Mouse (Mus musculus): ENCODE data around the gene Atf7ip.

Gene Atf7ip

DNA sequence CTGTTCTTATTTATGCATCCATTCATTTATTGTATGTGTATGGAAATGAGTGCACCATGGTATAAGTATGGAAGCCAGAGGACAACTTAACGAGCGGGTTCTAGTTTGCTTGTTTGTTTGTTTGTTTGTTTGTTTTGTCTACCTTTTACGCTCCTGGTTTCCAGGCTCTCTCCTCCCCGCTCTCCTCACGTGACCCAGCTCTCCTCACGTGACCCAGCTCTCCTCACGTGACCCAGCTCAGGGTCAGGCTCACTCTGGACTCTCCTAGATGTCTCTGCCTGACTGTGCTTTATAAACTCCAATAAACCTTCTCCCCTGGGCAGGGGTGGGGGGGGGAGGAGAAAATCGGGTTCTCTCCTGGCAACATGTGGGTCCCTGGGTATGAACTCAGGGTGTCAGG, 144.7 kb downstream of the Atf7ip start:
- DNase-seq: no peak

DNA sequence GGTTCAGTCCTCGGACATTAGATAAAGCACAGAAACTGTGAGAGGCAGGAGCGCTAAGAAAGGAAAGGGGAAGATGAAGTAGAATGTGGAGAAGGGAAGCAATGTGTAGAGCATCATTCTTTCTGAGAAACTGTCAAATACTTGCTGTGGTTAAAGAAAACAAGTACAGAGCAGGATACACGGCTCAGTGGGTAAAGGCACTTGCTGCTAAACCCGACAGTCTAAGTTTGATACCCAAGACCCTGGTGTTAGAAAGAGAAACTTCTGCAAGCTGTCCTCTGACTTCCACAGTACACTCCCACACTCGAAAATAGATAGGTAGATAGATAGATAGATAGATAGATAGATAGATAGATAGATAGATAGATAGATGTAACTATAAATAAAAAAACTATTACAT, 147.4 kb downstream of the Atf7ip start:
- no peak for DNase-seq

DNA sequence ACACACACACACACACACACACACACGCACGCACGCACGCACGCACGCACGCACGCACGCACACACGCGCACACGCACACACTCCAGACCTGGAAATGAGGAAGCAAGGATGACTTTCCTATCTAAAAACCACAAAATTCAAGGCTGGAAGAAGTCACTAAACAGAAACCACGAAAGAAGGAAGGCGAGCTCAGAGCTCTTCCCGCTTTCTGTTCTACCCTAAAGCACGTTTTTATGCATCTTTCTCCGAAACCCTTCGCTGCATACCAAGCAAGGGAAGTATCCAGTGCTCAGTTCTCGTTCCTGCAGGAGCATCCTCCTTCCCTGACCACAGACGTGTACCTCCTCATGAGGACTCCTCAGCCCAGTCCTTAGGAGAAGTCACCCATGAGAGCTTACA, 148.5 kb downstream of the Atf7ip start:
- no peak for DNase-seq

DNA sequence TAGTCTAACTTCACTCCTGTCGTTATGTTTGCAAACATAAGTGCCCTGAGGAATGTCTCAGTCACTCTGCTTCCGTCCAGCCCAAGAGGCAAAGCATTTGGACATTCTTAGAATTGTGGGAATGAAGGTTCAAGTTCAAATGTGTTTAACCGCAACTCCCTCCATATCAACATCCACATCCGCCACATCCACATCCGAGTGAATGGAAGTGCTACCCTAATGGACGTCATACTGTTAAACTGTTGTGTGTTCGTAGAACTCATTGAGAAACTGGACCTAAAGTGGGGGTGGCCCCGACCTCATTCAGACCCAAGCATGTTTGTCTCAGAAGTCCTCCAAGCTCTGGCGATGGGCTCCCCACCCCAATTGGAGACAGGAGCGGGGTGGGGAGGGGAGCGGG, 149.8 kb downstream of the Atf7ip start:
- DNase-seq: no peak

DNA sequence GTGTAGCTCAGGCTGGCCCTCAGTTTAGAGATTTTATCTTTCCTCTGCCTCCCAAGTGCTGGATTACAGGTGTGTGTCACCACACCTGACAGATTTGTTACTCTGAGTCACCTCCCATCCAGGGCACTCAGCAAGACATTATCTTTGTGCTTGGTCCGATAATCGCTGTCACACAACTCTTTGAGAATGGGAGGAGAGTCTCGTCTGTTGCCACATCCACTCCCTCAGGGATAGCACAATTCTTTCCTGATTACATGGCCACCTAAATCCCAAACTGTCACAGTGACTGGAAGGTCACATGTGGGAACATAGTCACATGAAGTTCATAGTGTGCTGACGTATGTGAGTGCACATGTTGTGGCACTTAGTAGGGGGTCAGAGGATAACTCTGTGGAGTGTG, 152.3 kb downstream of the Atf7ip start:
- DNase-seq: no peak

DNA sequence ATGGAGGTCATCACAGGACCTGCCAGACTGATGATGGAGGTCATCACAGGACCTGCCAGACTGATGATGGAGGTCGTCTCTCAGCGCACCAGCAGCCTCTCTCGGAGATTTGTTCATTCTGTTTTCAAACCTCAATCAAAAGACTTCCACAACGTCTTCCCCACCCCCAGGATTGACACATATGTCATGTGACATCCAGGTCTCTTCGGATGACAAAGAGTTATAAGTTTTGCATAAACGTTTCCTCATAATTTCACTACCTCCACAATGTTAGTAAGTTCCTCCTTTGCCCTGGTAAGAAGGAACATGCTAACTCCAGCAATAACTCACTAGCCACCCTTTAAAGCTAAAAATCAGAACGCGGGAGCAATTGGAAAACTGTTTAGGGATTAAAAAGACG, 153.3 kb downstream of the Atf7ip start:
- DNase-seq: no peak
